Mouse (Mus musculus): ENCODE results near the gene 5830411N06Rik. TPM values are rescaled to one million over a fixed set of nuclear protein-coding genes. Genes with fewer than 3 reads are reported as not detected.

The 5830411N06Rik gene
- total RNA-seq (2023): not detected

DNA sequence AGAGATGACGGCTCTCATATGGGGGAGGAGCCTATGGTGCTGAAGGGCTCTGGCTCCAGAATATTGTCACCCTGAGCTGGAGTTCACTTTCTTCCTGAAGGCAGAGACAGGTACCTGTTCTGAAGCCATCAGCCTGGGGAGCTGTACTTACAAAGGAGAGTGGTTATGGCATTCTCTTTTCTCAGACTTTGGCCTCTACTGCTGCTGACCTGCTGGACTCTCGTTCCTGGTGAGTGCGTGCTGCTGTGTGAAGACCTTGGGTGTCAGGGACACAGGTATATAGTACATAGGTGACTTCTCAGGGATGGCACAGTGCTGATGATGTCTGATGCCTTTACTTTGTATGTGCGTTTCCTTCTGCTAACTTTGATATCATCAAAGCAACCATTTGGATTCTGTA lies at the start of gene 5830411N06Rik:
Gene 5830411N06Rik, plus strand, starts transcription at position 69 of the 400 bp plus-strand sequence.

DNA sequence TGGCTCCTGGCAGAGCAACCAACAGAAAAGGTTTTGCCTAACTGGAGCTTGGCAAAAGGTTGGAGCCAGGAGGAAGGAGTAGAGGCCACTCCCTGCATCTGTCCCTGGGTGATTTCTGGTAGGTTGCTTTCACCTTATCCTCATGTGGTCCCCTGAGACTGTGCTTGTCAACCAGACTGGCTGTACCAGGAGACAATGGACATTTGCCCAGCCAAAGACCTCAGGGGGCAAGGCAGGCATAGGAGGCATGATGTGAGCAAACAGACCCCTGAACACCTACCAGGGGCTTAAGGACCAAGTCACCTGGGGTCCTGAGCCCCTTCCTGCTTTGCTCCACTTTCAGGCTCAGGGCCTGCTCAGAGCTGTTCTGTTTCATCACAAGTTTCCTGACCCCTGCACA lies 41.2 kb upstream of the 5830411N06Rik start, which contains the start of gene Olfr524:
Gene Olfr524, minus strand, starts transcription at position 101 of the 400 bp plus-strand sequence.

DNA sequence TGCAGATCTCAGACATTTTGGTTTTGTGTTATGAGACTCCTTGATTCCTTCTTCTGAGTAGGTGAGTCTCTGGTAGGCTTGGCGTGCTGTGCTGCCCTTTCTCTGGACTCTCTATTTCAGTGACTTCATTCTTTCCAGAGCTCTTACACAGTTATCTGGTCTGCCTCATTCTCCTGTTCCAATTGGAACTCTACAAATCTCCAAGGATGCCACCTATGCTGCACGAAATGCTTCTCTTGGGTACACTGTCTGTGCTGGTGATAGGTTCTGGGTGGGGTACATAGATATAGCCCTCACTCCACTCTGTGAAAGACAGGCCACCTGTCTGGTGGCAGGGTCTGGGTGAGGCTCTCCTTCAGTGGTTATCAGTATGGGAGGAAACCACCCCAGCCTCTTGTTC lies 29.1 kb upstream of the 5830411N06Rik start, which contains the start of gene Cd163l1:
Gene Cd163l1, plus strand, starts transcription at position 301 of the 400 bp plus-strand sequence.

DNA sequence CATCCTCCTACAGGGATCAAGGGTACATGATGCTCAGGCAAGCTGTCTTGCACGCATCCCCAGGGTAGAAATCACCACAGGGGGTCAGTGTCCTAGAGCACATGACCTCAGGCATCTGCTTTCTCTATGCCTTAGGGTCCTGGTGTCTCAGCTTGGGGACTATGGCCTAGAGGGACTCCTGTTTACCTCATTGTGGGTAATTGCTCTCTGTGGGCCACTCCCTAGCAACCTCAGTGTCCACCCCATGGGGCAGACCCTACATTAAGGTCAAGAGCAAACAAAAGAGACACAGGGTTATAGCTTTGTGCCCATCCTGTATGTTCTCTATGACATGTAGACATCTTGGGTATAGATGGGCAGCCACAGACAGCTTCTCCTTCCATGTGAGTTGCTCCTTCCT lies 73.5 kb downstream of the 5830411N06Rik start, which contains the start of gene Olfr525:
Gene Olfr525, plus strand, starts transcription at position 301 of the 400 bp plus-strand sequence.

DNA sequence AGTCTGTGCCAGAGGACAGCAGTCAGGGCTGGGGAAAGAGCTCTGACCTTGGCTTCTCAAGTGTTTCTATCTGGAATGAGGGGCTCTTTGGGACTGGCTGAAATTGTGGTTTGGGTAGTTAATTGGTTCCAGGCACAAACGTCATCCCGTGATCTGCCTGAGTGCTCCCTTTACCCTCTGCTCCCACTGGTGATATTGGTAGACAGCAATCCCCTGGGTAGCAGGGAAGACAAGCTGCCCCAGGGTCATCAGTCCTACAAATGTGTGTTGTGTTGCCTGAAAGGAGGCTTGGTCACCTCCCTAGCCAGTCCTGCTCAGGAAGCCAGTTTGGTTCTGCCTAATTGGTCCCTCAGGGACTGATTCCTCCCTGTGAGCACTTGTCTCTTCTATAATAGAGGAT lies 86.6 kb downstream of the 5830411N06Rik start, which contains the start of gene Olfr527:
Gene Olfr527, plus strand, starts transcription at position 301 of the 400 bp plus-strand sequence.

Other genes starting within 250 kb of the 5830411N06Rik start
- gene Zfp511, start 210.9 kb upstream of the 5830411N06Rik start, total RNA-seq (2023): 10 to 100 TPM; 41.0 to 41.5 TPM
- gene Tubgcp2, start 210.6 kb upstream of the 5830411N06Rik start, total RNA-seq (2023): 10 to 100 TPM; 32.2 to 36.2 TPM
- not detected for gene Msx3, start 198.2 kb upstream of the 5830411N06Rik start, total RNA-seq (2023)
- not detected for gene Caly, start 164.7 kb upstream of the 5830411N06Rik start, total RNA-seq (2023)
- not detected for gene Prap1, start 153.9 kb upstream of the 5830411N06Rik start, total RNA-seq (2023)
- gene Fuom, start 144.8 kb upstream of the 5830411N06Rik start, total RNA-seq (2023): 1 to 10 TPM; 3.3 to 3.9 TPM
- 1 to 10 TPM; 2.7 to 3.7 TPM for gene Paox, start 131.5 kb upstream of the 5830411N06Rik start, total RNA-seq (2023)
- 10 to 100 TPM; 26.3 to 29.7 TPM for gene Echs1, start 130.8 kb upstream of the 5830411N06Rik start, total RNA-seq (2023)
- 10 to 100 TPM; 12.5 to 23.6 TPM for gene Mtg1, start 109.7 kb upstream of the 5830411N06Rik start, total RNA-seq (2023)
- not detected for gene Sprn, start 92.4 kb upstream of the 5830411N06Rik start, total RNA-seq (2023)
- gene Olfr522, start 82.5 kb upstream of the 5830411N06Rik start, total RNA-seq (2023): not detected
- gene Olfr523, start 74.1 kb upstream of the 5830411N06Rik start, total RNA-seq (2023): not detected
- not detected for gene Olfr524, start 41.3 kb upstream of the 5830411N06Rik start, total RNA-seq (2023)
- gene Cd163l1, start 29.0 kb upstream of the 5830411N06Rik start, total RNA-seq (2023): not detected
- gene Olfr525, start 73.6 kb downstream of the 5830411N06Rik start, total RNA-seq (2023): not detected
- gene Olfr527, start 86.7 kb downstream of the 5830411N06Rik start, total RNA-seq (2023): not detected
- gene Olfr60, start 114.4 kb downstream of the 5830411N06Rik start, total RNA-seq (2023): not detected
- gene Olfr530, start 129.0 kb downstream of the 5830411N06Rik start, total RNA-seq (2023): not detected
- not detected for gene Olfr531, start 155.6 kb downstream of the 5830411N06Rik start, total RNA-seq (2023)
- not detected for gene Olfr532, start 174.4 kb downstream of the 5830411N06Rik start, total RNA-seq (2023)
- not detected for gene Olfr533, start 216.1 kb downstream of the 5830411N06Rik start, total RNA-seq (2023)
- gene Olfr535, start 236.9 kb downstream of the 5830411N06Rik start, total RNA-seq (2023): not detected